Mouse (Mus musculus): ENCODE results near the gene Krtdap.
"Not testable (repeated sequence)": the region's sequence is repeated elsewhere in the genome, so short reads cannot be mapped to it uniquely, and the experiment has no call there.

Gene Krtdap

GRCm38 (mm10) chr7:30785721-30786546 is 1.8 kb upstream of the Krtdap start:
- DNase-seq (ENCODE audit: low spot score), result no peak

- no peak for DNase-seq (ENCODE audit: low spot score)
Measured at GRCm38 (mm10) chr7:30790141-30790540, 2.4 kb downstream of the Krtdap start.

GRCm38 (mm10) chr7:30791921-30792320 is 4.2 kb downstream of the Krtdap start:
- no peak for DNase-seq (ENCODE audit: low spot score)

- DNase-seq (ENCODE audit: low spot score), result no peak
Measured at GRCm38 (mm10) chr7:30794921-30795320, 7.2 kb downstream of the Krtdap start.

GRCm38 (mm10) chr7:30796790-30797189 is 9.1 kb downstream of the Krtdap start:
- DNase-seq (ENCODE audit: low spot score), result no peak

- no peak for DNase-seq (ENCODE audit: low spot score)
Measured at GRCm38 (mm10) chr7:30800653-30801052, 13.0 kb downstream of the Krtdap start.

GRCm38 (mm10) chr7:30803256-30803655 is 15.6 kb downstream of the Krtdap start:
- no peak for DNase-seq (ENCODE audit: low spot score)

- DNase-seq (ENCODE audit: low spot score), result no peak
Measured at GRCm38 (mm10) chr7:30804026-30804715, 16.5 kb downstream of the Krtdap start.

- peak; percentile 10 for DNase-seq (ENCODE audit: low spot score)
Measured at GRCm38 (mm10) chr7:30805924-30806323, 18.2 kb downstream of the Krtdap start.

- DNase-seq (ENCODE audit: low spot score), result no peak
Measured at GRCm38 (mm10) chr7:30810319-30810718, 22.6 kb downstream of the Krtdap start.

GRCm38 (mm10) chr7:30811757-30812290 is 24.1 kb downstream of the Krtdap start:
- no peak for DNase-seq (ENCODE audit: low spot score)

- no peak for DNase-seq (ENCODE audit: low spot score)
Measured at GRCm38 (mm10) chr7:30812291-30812807, 24.7 kb downstream of the Krtdap start.

GRCm38 (mm10) chr7:30820131-30820530 is 32.4 kb downstream of the Krtdap start:
- DNase-seq (ENCODE audit: low spot score), result no peak

GRCm38 (mm10) chr7:30820854-30821445 is 33.3 kb downstream of the Krtdap start:
- no peak for DNase-seq (ENCODE audit: low spot score)

GRCm38 (mm10) chr7:30821532-30821931 is 33.8 kb downstream of the Krtdap start:
- no peak for DNase-seq (ENCODE audit: low spot score)

- no peak for DNase-seq (ENCODE audit: low spot score)
Measured at GRCm38 (mm10) chr7:30823675-30824074, 36.0 kb downstream of the Krtdap start, which contains the start of gene Ffar2. Gene Ffar2 (minus strand): TSS chr7:30823775.

- no peak for DNase-seq (ENCODE audit: low spot score)
Measured at GRCm38 (mm10) chr7:30824306-30824705, 36.6 kb downstream of the Krtdap start.

GRCm38 (mm10) chr7:30826660-30827059 is 39.0 kb downstream of the Krtdap start:
- DNase-seq (ENCODE audit: low spot score), result no peak

GRCm38 (mm10) chr7:30828871-30829270 is 41.2 kb downstream of the Krtdap start:
- DNase-seq (ENCODE audit: low spot score), result not testable (repeated sequence)

GRCm38 (mm10) chr7:30829428-30829827 is 41.7 kb downstream of the Krtdap start:
- no peak for DNase-seq (ENCODE audit: low spot score)

- DNase-seq (ENCODE audit: low spot score), result no peak
Measured at GRCm38 (mm10) chr7:30832261-30832660, 44.6 kb downstream of the Krtdap start.

GRCm38 (mm10) chr7:30832684-30833083 is 45.0 kb downstream of the Krtdap start:
- DNase-seq (ENCODE audit: low spot score), result not testable (repeated sequence)

Measured in embryo, embryonic 10.5 days (tissue).